Mouse (Mus musculus): Measurements from ENCODE around the gene Scnn1a.
"Not testable (repeated sequence)": the region's sequence is repeated elsewhere in the genome, so short reads cannot be mapped to it uniquely, and the experiment has no call there.

The Scnn1a gene

GRCm38 (mm10) chr6:125320323-125320722 lies at the start of gene Scnn1a:
TSS of gene Scnn1a (plus strand) at chr6:125320659.
- no peak for DNase-seq (ENCODE audit: low spot score)

DNA sequence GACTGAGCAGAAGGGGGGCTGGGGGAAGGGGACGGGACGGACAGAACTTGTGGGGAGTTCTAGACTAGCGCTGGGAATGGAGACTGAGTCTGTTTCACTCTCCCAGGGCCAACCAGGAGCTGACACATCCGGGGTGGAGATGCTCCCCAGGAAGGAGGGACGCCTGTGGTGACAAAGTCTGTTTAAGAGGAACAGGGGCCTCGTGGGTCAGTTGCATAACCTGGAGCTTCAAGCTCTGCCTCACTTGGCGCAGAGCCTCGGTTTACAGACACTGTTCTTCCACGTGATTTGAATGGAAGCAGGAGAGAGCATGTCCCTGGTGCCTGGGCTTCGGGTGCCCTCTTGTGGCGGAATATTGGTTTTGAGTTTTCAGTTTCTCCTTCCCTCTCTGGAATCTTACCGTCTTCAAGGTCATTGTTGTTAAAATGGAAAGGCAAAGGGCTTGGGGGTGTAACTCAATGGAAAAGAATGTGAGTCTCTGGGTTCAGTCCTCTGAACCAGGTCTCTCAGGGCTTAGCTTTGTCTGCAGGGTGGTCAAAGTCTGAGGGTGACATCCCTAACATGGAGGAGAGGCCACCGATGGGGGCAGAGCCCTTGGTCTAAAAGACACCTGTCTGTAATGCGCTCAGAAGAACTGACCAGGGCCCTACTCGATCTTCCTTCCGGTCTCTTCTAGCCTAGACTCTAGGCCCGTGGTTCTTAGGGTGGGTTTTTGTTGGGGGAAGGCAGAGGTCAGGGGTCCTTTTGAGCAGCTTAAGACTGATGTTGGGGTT lies 48.8 kb upstream of the Scnn1a start:
- peak; percentile 89 for DNase-seq (ENCODE audit: low spot score)

DNA sequence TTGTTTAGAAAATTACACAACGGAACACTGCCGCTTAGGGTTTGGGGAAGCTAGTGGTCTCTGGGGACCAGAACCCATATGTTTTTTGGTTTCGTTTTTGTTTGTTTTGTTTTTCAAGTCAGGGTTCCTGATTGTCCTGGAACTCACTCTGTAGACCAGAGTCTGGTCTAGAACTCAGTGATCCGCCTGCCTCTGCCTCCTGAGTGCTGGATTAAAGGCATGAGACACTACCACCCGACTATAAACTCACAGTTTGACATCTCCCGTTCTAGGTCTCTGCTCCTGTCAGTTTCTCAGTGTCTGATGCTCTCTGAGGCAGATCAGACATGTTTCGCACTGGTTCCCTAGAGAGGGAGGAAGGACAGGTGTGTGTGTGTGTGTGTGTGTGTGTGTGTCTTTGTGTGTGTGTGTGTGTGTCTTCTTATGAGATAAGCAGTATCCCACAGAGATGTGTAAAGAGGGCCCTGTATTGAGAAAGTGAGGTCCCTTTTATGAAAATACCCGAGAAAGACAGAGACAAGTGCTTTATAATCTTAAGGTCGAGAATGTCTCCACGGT lies 48.2 kb upstream of the Scnn1a start:
- no peak for DNase-seq (ENCODE audit: low spot score)

- DNase-seq (ENCODE audit: low spot score): peak; percentile 44
Measured at GRCm38 (mm10) chr6:125274841-125275563, 45.5 kb upstream of the Scnn1a start.

GRCm38 (mm10) chr6:125279729-125280128 lies 40.7 kb upstream of the Scnn1a start:
- no peak for DNase-seq (ENCODE audit: low spot score)

DNA sequence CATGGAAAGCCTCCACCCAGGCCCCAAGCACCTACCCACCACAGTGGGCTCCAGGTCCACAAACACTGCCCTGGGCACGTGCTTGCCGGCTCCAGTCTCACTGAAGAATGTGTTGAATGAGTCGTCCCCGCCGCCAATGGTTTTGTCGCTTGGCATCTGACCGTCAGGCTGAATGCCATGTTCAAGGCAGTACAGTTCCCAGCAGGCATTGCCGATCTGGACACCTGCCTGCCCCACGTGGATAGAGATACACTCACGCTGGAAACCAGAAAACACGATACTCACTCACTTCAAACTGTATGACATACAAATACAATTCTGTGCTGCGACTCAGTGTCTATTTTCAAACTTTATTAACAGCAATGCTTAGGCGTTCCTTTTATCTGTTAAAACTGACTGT lies 37.7 kb upstream of the Scnn1a start:
- DNase-seq (ENCODE audit: low spot score): not testable (repeated sequence)

- DNase-seq (ENCODE audit: low spot score): no peak
Measured at GRCm38 (mm10) chr6:125284250-125284649, 36.2 kb upstream of the Scnn1a start.

DNA sequence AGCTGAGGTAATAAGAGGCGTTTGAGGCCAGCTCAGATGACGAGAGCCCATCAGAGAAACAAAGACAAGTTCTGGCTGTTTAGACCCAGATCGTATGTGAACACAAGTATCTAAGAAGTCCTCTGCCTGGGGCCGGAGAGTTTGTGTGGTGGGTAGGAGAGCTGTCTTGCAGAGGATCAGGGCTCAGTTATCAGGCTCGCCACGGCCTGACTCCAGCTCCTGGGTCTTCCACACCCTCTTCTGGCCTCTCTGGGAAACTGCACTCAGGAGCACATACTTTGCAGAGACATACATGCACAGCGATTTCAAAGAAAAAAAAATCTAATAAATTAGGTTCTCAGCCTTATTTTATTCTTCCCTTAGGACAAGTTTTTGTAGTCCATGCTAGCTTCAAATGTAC lies 35.7 kb upstream of the Scnn1a start:
- DNase-seq (ENCODE audit: low spot score): no peak

DNA sequence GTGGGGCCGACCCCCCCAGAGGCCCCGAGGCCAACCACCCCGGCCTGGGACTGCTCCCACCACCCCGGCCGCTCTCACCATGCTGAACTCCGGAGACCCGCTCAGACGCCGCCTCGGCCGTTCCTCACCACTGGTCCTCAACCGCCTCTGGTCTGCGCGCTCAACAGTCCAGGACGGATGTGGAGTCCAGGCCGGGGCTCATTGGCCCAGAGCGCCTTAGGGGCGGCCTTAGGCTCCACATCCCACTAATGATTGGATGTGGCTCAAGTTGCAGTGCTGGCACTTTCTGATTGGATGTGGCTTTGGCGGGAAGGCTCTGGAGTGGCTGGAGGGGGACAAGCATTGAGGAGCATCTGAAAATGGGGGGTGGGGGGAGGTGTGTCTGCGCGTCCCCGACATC lies 34.6 kb upstream of the Scnn1a start, which contains the start of gene Tuba3a:
Gene Tuba3a, minus strand, starts transcription at position 153 of the 400 bp plus-strand sequence.
- DNase-seq (ENCODE audit: low spot score): no peak

DNA sequence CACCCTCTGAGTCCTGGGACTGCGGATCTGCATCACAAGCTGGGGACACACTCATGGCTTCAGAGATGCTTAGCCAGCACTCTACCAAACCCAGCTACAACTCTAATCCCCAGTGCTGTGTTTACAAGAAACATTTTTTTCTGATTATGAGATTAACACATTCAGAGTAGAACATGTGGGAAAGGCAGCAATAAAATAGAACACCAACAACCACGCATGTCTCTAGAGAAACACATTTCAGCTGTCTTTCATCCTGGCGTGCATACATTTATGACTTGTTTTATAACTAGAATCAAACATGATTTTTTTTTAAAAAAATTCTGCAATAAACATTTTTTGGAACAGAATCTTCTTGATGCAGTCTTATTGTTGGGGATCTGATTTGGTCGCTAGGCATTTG lies 33.5 kb upstream of the Scnn1a start:
- no peak for DNase-seq (ENCODE audit: low spot score)

DNA sequence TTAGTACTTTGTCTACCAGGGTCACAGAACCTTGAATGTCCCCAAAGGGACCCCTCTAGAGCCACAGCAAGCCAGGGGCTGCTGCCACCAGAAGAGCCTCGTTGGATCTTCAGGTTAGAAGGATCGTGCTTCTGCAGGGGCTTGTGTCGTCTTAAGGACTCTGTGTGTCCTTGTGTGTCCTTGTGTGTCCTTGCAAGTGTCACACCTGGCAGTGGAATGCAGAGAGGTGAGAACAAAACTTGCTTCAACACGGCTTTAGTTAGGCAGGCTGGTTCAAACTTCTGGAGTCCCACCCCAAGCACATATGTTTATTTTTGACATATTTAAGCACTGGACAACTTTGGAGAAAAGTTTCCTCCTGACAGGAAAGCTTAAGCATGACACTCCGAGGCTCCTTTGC lies 31.7 kb upstream of the Scnn1a start:
- DNase-seq (ENCODE audit: low spot score): no peak

GRCm38 (mm10) chr6:125291329-125291728 lies 29.1 kb upstream of the Scnn1a start:
- no peak for DNase-seq (ENCODE audit: low spot score)

- DNase-seq (ENCODE audit: low spot score): no peak
Measured at GRCm38 (mm10) chr6:125292256-125292655, 28.2 kb upstream of the Scnn1a start.

DNA sequence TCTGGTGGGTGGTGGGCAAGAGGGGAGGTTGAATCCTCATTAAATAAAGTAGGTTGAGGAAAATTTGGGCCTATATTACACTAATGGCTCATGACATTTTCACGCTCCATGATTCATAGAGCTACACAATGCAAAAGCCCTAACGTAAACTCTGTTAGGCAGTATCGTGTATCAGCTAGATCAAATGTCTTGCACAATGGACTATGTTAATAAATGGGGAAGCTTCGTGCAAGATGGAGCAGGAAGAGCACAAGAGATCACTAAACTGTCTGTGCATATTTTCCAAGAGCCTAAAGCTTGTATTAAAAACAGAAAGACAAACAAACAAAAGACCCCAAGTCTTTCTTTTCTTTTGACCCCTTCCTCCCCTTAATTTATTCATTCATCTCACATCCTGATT lies 26.4 kb upstream of the Scnn1a start:
- DNase-seq (ENCODE audit: low spot score): no peak

- DNase-seq (ENCODE audit: low spot score): no peak
Measured at GRCm38 (mm10) chr6:125297149-125297820, 23.2 kb upstream of the Scnn1a start.

GRCm38 (mm10) chr6:125300982-125301381 lies 19.5 kb upstream of the Scnn1a start:
- DNase-seq (ENCODE audit: low spot score): no peak

- no peak for DNase-seq (ENCODE audit: low spot score)
Measured at GRCm38 (mm10) chr6:125302231-125302982, 18.1 kb upstream of the Scnn1a start.

GRCm38 (mm10) chr6:125303242-125303641 lies 17.2 kb upstream of the Scnn1a start:
- no peak for DNase-seq (ENCODE audit: low spot score)

DNA sequence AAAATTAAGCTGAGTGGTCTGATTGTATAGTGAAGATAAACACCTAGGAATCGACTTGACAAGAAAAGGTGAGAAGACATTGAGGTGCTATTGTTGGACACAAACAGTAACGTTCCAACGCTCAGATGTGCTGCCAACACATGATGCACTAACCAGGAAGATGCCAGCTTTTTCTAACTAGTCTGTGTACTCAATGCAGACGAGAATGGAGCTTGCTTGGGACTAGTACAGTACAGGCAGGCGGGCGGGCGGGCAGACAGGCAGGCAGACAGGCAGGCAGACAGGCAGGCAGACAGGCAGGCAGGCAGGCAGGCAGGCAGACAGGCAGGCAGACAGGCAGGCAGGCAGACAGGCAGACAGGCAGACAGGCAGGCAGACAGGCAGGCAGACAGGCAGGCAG lies 16.1 kb upstream of the Scnn1a start:
- not testable (repeated sequence) for DNase-seq (ENCODE audit: low spot score)

DNA sequence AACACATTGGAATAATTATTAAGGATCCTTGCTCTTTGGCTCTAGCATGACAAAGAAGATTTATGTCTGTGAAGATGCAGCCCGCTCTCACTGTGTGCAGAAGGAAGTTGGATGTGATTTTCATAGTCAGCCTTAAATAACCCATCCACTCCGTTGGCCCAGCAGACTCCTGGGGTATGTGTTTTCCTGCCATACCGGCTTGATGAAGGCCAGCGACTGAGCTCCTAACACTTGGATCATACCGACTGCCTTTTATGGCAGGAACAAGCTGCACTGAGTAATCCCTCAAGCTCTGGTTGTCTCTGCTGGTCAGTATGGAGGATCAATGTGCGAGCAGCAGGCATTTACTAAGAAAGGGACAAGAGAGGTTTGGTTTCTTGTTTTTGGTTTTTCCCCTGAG lies 15.0 kb upstream of the Scnn1a start:
- DNase-seq (ENCODE audit: low spot score): no peak

- no peak for DNase-seq (ENCODE audit: low spot score)
Measured at GRCm38 (mm10) chr6:125307091-125307490, 13.4 kb upstream of the Scnn1a start.

GRCm38 (mm10) chr6:125308921-125309320 lies 11.5 kb upstream of the Scnn1a start:
- DNase-seq (ENCODE audit: low spot score): no peak
